Mouse (Mus musculus) kidney, postnatal 4 days (tissue): Measurements from ENCODE around the gene Runx1.
A peak's percentile ranks its signal among the peaks of the same experiment; 100 is the strongest.

Source experiments
- DNase-seq, 2 experiments: peaks; one replicate each; pipeline ENCODE4 v3.0.0; 2021; ENCODE audit warnings: mixed read lengths in 2 of 2

Runx1 gene

GRCm38 (mm10) chr16:92609006-92609716, 216.8 kb downstream of the Runx1 start:
- DNase-seq, result peak; percentile 46 to 69

DNA sequence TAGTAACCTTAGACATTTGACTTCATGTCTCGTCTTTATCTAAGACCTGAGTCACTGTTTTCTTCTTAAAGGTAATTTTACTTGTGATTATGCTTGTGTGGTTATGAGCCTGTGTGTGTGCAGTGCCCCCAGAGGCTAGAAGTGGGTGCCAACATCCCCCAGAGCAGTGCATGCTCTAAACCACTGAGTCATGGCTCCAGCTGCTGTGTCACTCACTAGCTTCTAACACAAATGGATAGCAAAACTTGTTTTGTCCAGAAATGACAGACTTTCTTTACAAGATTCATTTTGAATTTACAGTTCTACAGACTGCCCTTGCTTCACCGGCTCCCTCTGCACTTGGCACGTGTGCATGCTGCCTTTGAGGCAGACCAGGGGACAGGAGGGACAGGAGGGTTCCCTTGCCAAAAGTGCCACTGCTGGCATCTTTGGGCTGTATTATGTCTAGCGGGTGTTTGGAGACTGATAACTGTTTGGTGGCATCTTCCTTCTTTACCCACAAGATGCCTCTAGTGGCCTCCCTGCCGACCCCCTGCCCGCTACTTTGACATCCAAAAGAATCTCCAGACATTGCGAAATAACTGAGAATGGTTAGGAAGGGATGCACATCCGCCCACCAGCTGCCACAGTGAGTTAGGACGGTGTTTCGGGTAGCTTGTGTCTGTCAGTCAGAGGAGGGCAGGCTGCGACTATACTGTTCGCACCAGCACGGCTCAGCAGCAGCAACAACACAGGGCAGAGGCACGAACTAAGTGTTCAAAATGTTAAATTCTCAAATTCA, 217.6 kb downstream of the Runx1 start:
- no peak for DNase-seq

DNA sequence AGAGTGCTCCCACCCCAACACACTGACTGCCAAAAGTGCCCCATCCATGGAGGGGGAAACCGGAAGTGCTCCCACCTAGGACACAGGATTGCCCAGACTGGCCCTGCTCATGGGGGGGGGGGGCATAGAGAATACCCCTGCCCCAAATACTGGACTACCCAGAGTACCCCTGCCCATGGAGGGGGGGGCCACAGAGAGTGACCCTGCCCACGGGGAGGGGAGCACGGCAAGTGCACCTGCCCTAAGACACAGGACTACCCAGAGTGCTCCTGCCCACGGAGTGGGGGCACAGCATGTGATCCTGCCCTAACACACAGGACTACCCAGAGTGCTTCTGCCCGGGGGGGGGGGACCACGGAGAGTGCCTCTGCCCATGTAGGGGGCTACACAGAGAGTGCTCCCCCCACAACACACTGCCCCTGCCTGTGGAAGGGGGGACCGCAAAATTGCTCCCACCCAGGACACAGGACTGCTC, 219.4 kb downstream of the Runx1 start:
- DNase-seq, result no peak

DNA sequence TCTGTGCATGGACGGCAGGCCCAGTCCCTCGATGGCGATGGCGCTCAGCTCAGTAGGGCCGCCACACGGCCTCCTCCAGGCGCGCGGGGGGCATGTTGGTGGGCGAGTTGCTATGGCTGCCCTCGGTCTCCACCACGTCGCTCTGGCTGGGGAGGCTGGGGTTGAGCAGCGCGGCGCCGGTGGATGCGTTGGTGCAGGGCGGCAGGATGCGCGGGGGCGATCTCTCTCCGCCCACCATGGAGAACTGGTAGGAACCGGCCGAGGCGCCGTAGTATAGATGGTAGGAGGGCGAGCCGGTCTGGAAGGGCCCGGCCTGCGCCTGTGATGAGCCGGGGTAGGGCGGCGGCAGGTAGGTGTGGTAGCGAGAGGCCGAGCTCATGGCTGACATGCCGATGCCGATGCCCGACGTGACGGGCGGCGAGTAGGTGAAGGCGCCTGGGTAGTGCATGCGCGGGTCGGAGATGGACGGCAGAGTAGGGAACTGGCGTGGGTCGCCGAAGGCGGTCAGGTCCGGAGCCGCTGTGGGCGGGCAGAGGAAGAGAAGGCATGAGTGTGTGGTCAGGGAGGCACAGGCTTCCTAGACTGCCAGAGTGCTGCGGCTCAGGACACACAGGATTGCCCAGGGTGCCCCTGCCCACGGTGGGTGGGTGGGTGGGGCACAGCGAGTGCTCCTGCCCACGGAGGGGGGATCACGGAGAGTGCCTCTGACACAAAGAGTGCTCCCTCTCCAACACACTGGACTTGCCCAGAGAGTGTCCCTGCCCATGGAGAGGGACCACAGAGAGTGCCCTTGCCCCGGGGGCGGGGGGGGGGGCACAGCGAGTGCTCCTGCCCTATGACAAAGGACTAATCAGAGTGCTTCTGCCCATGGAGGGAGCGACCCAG, 220.1 kb downstream of the Runx1 start:
- DNase-seq, result peak; percentile 49 to 70

GRCm38 (mm10) chr16:92602504-92602903, 223.4 kb downstream of the Runx1 start:
- no peak for DNase-seq

DNA sequence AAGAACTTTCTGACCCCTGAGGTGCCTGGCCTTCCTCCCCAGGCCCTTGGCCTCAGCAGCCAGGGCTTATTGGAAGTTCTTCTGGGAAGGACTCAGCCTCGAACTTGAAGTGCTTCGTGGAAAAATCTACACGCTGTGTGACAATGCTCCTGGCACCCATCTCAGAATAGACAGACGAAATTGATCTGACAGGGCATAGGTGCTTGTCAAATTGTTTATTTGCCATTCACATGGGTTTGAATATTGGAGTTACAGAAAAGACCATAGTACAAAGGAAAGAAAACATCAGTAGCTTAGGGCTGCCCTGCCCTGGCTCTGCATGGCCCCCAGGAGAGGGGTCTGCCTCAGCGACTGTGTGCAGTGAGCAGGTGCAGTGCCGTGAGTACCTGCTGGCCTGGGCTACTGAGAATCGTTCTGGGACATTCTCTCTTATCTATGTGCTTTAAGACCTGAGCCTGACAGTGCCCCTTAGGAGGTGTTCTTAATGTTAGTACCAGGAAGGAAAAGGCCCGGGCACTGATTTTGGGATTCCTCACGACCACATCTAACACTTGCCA, 224.6 kb downstream of the Runx1 start:
- DNase-seq, result no peak

GRCm38 (mm10) chr16:92599451-92599850, 226.5 kb downstream of the Runx1 start:
- DNase-seq, result no peak

DNA sequence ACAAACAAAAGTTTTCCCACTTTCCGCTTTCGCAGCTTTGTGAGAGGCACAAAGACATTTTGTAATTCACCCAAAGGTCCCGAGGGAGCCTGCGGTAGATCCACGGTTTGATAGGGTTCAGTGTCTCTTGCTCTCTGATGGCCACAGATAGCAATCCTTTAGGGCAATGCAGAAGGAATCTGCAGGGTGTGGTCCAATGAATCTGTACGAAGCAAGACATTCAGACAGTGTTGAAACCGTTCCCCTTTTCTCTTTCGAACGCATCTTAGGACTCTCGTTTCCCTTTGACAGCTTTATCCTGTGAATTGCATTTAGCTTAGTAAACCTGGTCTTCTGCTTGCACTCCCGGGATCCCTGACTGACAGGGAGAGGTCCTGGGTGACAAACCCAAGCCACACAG, 228.3 kb downstream of the Runx1 start:
- no peak for DNase-seq

DNA sequence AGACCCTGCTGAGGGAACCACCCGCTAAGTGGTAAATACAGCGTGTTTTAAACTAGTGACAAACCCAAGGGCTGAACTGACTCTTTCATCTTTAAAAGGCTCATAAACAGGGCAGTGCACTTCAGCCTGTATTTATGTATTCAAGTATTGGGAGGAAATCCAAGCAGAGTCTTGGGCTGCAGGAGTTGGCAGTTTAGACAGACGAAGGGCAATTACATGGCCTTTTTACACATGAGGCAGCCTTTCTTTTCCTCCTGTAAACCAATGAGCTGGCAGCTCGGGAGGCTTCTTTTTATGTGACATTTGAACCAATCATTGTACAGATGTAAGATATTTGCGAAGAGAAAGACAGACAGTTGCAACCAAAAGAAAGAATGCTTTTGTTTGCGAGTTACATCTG, 233.7 kb downstream of the Runx1 start:
- no peak for DNase-seq

DNA sequence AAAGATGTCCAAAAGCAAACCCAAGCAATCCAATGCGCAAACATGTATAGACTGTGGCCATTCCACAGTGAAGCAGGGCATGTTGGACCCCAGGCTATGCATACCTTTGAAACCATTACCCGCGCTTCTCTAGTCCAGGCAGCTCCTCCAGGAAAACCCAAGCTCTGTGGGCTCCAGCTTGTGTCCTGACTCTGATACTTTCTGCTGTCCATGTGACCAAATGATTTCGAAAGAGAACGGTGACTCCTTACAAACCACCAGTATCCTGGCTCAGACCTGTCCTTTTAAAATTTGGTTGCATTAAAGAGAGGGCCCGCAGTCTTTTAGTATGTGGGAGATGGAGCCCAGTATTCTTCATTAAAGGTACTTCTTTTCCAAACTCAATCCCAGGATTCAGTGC, 234.2 kb downstream of the Runx1 start:
- DNase-seq, result no peak

DNA sequence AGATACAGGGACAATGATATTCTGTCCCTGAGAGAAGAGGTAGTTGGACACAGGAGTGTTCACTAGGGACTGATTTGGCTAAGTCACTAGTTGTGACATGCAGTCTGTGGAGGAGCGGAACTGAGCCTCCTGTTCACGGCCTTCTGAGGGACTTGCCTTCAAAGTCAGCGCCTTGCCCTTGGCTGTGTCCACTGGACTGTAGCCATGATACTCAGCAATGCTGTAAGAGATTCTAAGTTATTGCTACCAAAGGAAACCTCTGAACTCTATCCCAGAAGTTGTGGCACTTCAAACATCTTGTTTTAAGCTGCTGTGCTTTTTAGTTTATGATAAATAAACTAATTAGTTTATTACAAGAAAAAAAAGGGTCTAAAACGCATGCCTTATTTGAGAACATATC, 238.1 kb downstream of the Runx1 start:
- DNase-seq, result peak in 1 of 2 experiments; percentile 32

GRCm38 (mm10) chr16:92581767-92582166, 244.2 kb downstream of the Runx1 start:
- DNase-seq, result no peak

- no peak for DNase-seq
These were observed 245.0 kb downstream of the Runx1 start for GRCm38 (mm10) chr16:92580981-92581380.

- DNase-seq, result peak in 1 of 2 experiments; percentile 28
These were observed 246.9 kb downstream of the Runx1 start for GRCm38 (mm10) chr16:92578915-92579653.

- DNase-seq, result no peak
These were observed 248.6 kb downstream of the Runx1 start for GRCm38 (mm10) chr16:92577381-92577780.

DNA sequence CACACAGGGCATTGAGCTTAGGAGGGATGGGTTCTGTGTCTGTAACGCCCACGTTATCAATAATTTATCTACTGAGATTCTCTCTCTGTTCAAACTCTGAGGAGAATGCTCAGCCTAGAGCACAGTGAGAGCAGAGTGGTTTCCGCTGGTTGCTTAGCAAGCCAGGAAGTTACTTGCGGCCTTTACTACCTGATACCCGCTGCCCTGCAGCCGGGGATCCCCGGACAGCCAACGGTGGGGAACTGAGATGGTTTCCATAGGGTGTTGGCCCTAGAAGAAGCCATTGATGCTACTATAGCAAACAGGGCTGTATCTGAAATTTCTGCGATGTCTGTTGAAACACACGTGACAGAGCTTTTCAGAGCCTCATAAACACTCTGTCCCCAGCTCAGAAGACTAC, 250.2 kb downstream of the Runx1 start:
- no peak for DNase-seq

- DNase-seq, result peak in 1 of 2 experiments; percentile 28
These were observed 252.8 kb downstream of the Runx1 start for GRCm38 (mm10) chr16:92573193-92573592.

- DNase-seq, result no peak
These were observed 254.7 kb downstream of the Runx1 start for GRCm38 (mm10) chr16:92571246-92571645.

- DNase-seq, result no peak
These were observed 259.8 kb downstream of the Runx1 start for GRCm38 (mm10) chr16:92566146-92566545.

DNA sequence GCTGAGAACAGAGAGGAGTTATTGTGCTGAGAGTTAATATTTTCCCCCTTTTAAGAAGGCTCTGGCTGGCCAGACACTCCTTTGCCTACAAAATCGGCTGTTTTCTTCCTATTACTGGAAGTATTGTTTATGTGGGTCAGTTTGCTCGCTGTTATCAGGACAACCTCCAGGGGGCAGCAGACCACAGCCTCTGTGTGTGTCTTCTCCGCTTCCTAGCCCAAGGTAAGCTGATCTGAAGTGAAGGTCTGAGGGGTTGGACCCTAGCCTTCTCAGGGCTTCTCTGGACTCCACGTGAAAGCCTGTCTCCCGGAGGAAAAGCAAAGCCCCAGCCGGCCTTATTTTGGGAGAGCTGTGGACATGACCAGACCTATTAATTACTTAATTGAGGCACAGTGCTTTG, 260.2 kb downstream of the Runx1 start:
- DNase-seq, result peak; percentile 92 to 93

DNA sequence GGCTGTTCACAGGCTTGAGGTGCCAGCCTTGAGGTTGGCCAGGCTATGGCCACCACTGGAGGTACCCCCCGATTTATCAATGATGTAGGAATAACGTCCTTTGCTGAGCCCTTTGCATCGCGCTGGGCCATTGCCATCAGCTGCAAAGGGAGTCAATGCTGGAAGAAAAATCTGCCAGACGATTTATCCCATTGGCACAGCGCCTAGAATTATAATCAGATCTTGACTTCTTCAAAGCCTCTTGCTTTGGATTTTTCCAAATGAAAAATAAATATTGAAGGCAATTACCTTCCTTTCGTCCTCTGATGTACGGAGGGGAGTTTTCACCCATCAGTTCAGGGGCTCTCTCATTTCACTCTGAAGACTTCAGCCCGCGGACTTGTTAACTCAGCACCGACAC, 260.7 kb downstream of the Runx1 start:
- peak; percentile 40 to 45 for DNase-seq

DNA sequence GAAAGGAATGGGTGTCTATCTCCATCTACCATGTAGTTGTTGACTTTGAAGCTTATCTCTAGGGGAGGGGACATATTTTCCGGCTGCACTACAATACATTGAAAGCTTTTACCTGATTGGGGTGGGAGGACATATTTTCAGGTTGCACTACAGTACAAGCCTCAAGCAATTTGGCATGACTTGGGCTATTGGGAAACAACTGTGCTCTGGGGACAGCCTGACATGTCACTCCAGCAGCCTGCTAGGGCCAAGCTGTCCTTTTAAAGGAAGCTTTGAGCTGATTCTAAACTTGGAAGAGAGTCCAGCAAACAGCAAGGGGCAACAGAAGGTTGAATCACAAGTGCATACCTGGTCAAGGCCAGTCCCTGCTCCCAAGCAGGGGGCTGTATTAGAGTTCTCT, 270.9 kb downstream of the Runx1 start:
- no peak for DNase-seq
